Mouse (Mus musculus) neural tube, embryonic 11.5 days (tissue): ENCODE data around the gene Pi4k2a. TPM values are rescaled to one million over a fixed set of nuclear protein-coding genes. Genes with fewer than 3 reads are reported as not detected.

Experiments
- ATAC-seq: fragments of 200-750 bp; cut with Nextera tagmentation; 2 replicates; pipeline ENCODE4 v1.8.0; 2017; ENCODE audit warnings: moderate number of reproducible peaks, mild to moderate bottlenecking, moderate TSS enrichment, moderate library complexity; ENCODE audit not compliant: insufficient read depth, low FRiP score, low TSS enrichment
- DNase-seq: peaks from one replicate; pipeline ENCODE4 v3.0.0-alpha.2; 2015; ENCODE audit warnings: low spot score
- H3K27ac ChIP-seq: fragments of 300-500 bp; sonication (generic); 2 replicates; pipeline ENCODE4 v1.5.1; 2014; ENCODE audit warnings: low read depth, mild to moderate bottlenecking, low read length
- H3K27me3 ChIP-seq: fragments of 300-500 bp; sonication (generic); 2 replicates; pipeline ENCODE4 v1.6.1; 2014; ENCODE audit warnings: mild to moderate bottlenecking, low read length, mixed read lengths; ENCODE audit not compliant: control insufficient read depth, insufficient read depth
- H3K36me3 ChIP-seq: fragments of 300-500 bp; sonication (generic); 2 replicates; pipeline ENCODE4 v1.6.1; 2014; ENCODE audit warnings: mild to moderate bottlenecking, low read length, moderate library complexity, mixed read lengths; ENCODE audit not compliant: control insufficient read depth, insufficient read depth
- H3K4me1 ChIP-seq: fragments of 300-500 bp; sonication (generic); 2 replicates; pipeline ENCODE4 v1.6.1; 2014; ENCODE audit warnings: low read length, mixed read lengths; ENCODE audit not compliant: control insufficient read depth, insufficient read depth
- H3K4me2 ChIP-seq: fragments of 300-500 bp; sonication (generic); 2 replicates; pipeline ENCODE4 v1.6.1; 2014; ENCODE audit warnings: low read depth, mild to moderate bottlenecking, moderate library complexity
- H3K4me3 ChIP-seq: fragments of 300-500 bp; sonication (generic); 2 replicates; pipeline ENCODE4 v1.5.1; 2014; ENCODE audit warnings: low read depth, low read length
- H3K9ac ChIP-seq: fragments of 300-500 bp; sonication (generic); 2 replicates; pipeline ENCODE4 v1.6.1; 2014; ENCODE audit warnings: mild to moderate bottlenecking, low read length
- H3K9me3 ChIP-seq: fragments of 300-500 bp; sonication (generic); 2 replicates; pipeline ENCODE4 v1.6.1; 2016; ENCODE audit warnings: low read length; ENCODE audit not compliant: control insufficient read depth
- WGBS: fragments of 180-500 bp; shearing (Covaris S2); extraction: QIAGEN DNeasy Blood & Tissue Kit; methylation state at CpG from one replicate; pipeline ENCODE4 v1.1.7; 2014; 5-methylcytosine and 5-hydroxymethylcytosine counted together
- polyA plus RNA-seq: library from polyadenylated mRNA; unstranded; fragments of >200 nt; fragmentation: Nextera tagmentation; extraction: Ambion mirVana; gene quantifications from 2 replicates; pipeline ENCODE4 v1.2.1, GENCODE M21; 2014

Gene Pi4k2a
- polyA plus RNA-seq, 1 experiment from 2014 or later, result 29.6 TPM

- Histone ChIP-seq H3K9ac (no peak overlapping the region), H3K4me3 (no peak overlapping the region), H3K9me3 (no peaks in the 10 kb centered on the region), H3K27me3 (no peaks in the 10 kb centered on the region), H3K27ac (no peak overlapping the region), H3K4me1 (peaks cover 13% of the 10 kb centered on the region), H3K36me3 (no peaks in the 10 kb centered on the region; the same call in 1 of the 2 replicates), H3K4me2 (no peak overlapping the region)
- 85% methylated on average over 11 of the region's 11 CpGs for whole genome bisulfite sequencing
- ATAC-seq (no peak), DNase-seq (no peak)
Observed at GRCm38 (mm10) chr19:42125501-42126218, 35.4 kb downstream of the Pi4k2a start.

DNA sequence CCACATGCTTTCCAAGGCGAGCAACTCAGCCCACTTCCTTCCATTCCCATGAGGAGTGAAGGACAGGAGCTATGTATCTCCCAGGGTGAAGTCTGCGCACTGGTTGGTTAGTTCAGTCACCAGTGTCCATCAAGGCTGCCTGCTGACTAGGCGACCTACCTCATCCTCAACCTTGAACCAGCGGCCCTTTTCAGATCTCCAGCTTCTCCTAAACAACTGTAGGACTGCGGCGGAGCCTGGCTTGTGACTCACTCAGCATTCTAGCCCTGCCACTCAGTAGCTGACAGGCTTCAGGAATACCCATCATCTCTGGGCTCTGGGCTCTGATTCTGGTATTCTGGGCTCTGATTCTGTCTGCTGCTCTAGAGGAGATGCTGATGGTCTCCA is 35.9 kb downstream of the Pi4k2a start:
- Histone ChIP-seq H3K4me3 (no peak overlapping the region), H3K9me3 (no peaks in the 10 kb centered on the region), H3K36me3 (no peaks in the 10 kb centered on the region; the same call in 1 of the 2 replicates), H3K27ac (no peak overlapping the region), H3K9ac (no peak overlapping the region), H3K4me1 (peaks cover 13% of the 10 kb centered on the region), H3K27me3 (no peaks in the 10 kb centered on the region), H3K4me2 (no peak overlapping the region)
- DNase-seq (no peak), ATAC-seq (no peak)
- WGBS, result 90% methylated on average over 6 of the region's 6 CpGs

- H3K27ac ChIP-seq, result no peak overlapping the region
- WGBS, result 95% methylated on average over 5 of the region's 5 CpGs
- DNase-seq, result no peak
- H3K9ac ChIP-seq, result no peak overlapping the region
- no peaks in the 10 kb centered on the region; the same call in 1 of the 2 replicates for H3K36me3 ChIP-seq
- no peak overlapping the region for H3K4me3 ChIP-seq
- H3K4me1 ChIP-seq, result peaks cover 13% of the 10 kb centered on the region
- H3K4me2 ChIP-seq, result no peak overlapping the region
- H3K27me3 ChIP-seq, result no peaks in the 10 kb centered on the region
- no peak for ATAC-seq
- no peaks in the 10 kb centered on the region for H3K9me3 ChIP-seq
Observed at GRCm38 (mm10) chr19:42127024-42127423, 36.8 kb downstream of the Pi4k2a start.

GRCm38 (mm10) chr19:42128052-42128740 is 37.9 kb downstream of the Pi4k2a start:
- Histone ChIP-seq H3K4me2 (peak overlapping the region; percentile 94), H3K9me3 (no peaks in the 10 kb centered on the region), H3K4me1 (peaks cover 13% of the 10 kb centered on the region), H3K27me3 (no peaks in the 10 kb centered on the region), H3K9ac (peak overlapping the region; percentile 69), H3K36me3 (no peaks in the 10 kb centered on the region; the same call in 1 of the 2 replicates), H3K27ac (no peak overlapping the region; the same call in 1 of the 2 replicates), H3K4me3 (peak overlapping the region; percentile 55)
- ATAC-seq (no peak; the same call in 1 of the 2 replicates), DNase-seq (no peak)
- 7% methylated on average over 23 of the region's 23 CpGs for WGBS

DNA sequence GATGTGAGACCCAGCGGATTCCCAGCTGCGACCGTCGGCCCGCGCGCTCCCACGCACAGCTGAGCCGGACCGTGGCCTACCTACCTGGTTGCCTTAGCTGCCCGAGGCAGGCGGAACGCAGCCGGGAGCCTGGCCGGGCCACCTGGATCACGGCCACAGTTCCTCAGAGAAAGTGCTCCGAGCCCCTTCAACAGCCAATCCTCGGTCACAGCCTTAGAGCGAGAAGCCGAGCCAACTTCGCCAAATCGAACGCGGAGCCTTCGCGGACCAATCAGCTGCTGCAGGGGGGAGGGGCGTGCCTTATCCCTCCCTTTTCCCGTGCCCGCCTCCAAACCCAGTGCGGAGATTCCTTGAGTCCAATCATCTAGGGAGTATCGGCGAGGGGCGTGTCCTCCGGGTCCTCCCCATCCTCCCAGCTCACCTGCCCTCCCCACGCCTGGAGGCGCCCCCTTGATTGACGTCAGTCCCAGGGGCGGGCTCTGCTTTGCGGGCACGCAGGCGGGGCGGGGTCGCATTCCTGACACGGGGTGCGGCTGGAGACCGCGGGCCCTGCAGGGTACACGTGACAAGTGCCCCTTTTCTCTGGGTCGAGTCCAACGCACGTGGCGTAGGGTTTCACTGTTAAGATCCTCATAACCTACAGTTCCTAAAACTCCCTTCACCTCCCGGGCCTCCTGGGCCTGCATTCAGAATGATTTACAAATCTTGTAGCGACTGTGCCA is 38.7 kb downstream of the Pi4k2a start, which contains the start of gene Avpi1:
Avpi1 (minus strand) TSS at position 273 of the 722 bp plus-strand sequence.
- under 1% methylated on average over 54 of the region's 54 CpGs for WGBS
- H3K9ac ChIP-seq, result peak within 1 kb of the TSS; percentile 69
- peak; percentile 96 for ATAC-seq
- peak within 1 kb of the TSS; percentile 55 for H3K4me3 ChIP-seq
- peak within 1 kb of the TSS; percentile 94 for H3K4me2 ChIP-seq
- peak; percentile 95 for DNase-seq
- no peaks in the 10 kb centered on the region for H3K9me3 ChIP-seq
- H3K4me1 ChIP-seq, result peaks cover 13% of the 10 kb centered on the region
- H3K27me3 ChIP-seq, result no peaks in the 10 kb centered on the region
- H3K36me3 ChIP-seq, result no peaks in the 10 kb centered on the region
- no peak within 1 kb of the TSS; the same call in 1 of the 2 replicates for H3K27ac ChIP-seq

DNA sequence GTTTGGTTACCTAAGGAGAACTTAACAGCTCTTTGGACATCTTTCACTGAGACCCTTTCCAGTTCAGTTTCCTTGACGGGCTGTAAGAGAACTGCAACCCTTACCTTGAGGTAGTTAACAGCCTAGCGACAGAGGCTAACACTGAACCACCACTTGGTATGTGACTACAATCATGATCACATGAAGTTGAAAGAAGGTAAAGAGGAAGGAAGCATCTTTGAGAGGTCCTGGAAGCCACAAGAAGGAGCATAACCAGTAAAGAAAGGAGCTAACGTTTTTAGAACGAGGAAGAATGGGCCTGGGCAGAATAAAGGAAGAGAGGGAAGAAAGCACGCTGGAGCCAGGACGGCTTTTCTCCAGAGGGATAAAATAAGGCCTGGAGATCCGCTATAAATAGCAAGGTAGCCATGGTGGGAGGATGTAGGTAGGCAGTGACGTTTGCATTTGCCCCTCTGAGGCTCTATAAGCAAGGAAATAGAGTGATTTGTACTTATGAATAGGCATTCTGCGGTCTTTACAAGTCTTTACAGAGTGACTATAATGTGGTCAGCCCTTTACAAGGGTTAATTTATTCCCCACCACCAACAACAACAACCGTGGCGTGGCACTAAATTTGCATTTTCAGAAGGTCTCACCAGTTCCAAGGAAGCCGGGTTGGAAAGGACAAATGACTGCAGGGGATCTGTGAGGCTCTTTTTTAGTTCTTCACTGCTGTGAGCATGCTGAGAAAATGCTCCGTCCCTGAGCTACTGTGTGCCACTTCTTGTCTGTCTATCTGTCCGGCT is 39.4 kb downstream of the Pi4k2a start:
- Histone ChIP-seq H3K36me3 (no peaks in the 10 kb centered on the region), H3K4me2 (peak overlapping the region; percentile 94), H3K27me3 (no peaks in the 10 kb centered on the region), H3K27ac (no peak overlapping the region; the same call in 1 of the 2 replicates), H3K9ac (peak overlapping the region; percentile 12), H3K4me1 (peaks cover 13% of the 10 kb centered on the region), H3K9me3 (no peaks in the 10 kb centered on the region), H3K4me3 (peak overlapping the region; percentile 55)
- WGBS, result 26% methylated on average over 14 of the region's 14 CpGs
- 0 out of 2 replicates have a peak, but pooled peaks have one; percentile 18 for ATAC-seq
- peak; percentile 30 for DNase-seq

DNA sequence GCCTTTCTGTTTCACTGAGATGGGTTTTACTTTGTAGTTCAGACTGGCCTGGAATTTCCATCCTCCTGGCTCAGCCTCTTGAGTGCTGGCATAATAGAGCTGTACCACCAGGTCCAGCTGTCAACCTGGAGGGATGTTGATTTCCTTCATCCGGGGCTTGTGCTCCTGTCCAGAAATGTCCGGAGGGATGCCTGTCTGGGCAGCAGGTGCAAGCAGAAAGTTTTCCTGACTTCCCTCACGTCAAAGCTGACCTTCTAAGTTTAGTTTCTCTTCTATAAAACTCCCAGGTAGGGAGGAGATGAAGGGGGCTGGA is 40.0 kb downstream of the Pi4k2a start:
- WGBS, result 58% methylated on average over 3 of the region's 3 CpGs
- Histone ChIP-seq H3K9me3 (no peaks in the 10 kb centered on the region), H3K4me2 (0 out of 2 replicates have a peak overlapping the region, but pooled peaks have one; percentile 4), H3K4me3 (no peak overlapping the region), H3K36me3 (no peaks in the 10 kb centered on the region), H3K27me3 (no peaks in the 10 kb centered on the region), H3K9ac (no peak overlapping the region), H3K27ac (no peak overlapping the region), H3K4me1 (peaks cover 13% of the 10 kb centered on the region)
- DNase-seq (no peak), ATAC-seq (no peak)

DNA sequence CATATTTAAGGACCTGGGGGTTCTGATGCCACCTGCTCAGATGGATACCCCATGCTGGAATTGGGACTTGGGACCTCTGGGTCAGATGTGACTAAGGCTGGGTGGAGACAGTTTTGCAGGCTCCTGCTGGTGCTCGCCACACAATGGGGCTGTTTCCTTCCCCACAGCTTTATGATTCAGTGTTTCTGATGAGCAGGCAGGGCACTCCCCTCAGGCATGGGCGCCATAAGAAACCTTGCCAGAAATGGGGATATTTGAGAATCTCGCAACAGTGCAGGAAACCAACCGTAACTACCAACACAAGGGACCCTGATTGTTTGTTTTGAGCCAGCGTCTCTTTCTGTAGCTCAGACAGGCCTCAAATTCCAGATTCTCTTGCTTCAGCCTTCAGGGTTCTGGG is 40.8 kb downstream of the Pi4k2a start:
- peaks cover 13% of the 10 kb centered on the region for H3K4me1 ChIP-seq
- no peak overlapping the region for H3K9ac ChIP-seq
- no peak for DNase-seq
- H3K4me3 ChIP-seq, result no peak overlapping the region
- no peak overlapping the region for H3K27ac ChIP-seq
- no peak for ATAC-seq
- WGBS, result 51% methylated on average over 5 of the region's 5 CpGs
- no peaks in the 10 kb centered on the region for H3K36me3 ChIP-seq
- no peaks in the 10 kb centered on the region for H3K9me3 ChIP-seq
- no peaks in the 10 kb centered on the region for H3K27me3 ChIP-seq
- no peak overlapping the region for H3K4me2 ChIP-seq
